Mouse (Mus musculus): Measurements from ENCODE around the gene Borcs5.

DNA sequence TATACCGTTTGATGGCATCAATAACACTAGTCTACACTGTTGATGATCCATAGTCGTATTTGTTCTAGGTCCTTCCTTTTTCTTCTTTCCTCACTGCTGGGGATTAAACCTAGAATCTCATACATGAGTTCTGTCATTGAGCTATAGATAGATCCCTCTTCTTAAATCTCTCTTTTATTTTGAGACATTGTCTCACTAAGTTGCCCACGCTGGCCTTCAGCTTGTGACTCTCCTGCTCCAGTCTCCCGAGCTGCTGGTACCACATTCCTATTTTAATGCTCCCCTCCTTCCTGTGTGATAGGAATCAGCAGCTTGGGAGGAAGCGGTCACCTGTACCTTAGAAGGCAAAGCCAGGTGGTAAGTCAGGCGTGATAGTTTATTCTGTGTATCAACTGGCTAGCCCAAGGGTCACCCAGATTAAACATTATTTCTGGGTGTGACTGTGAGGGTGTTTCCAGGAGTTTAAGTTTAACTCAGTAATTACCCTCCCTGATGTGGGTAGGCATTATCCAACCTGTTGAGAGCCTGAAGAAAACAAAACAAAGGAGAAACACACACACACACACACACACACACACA lies 41.6 kb upstream of the Borcs5 start:
- TF ChIP-seq CTCF (IDR thresholded peaks at IDR 0.05; ENCODE audit: low read depth, low read length): no peak
- TF ChIP-seq POLR2AphosphoS5 (IDR thresholded peaks at IDR 0.05; ENCODE audit: insufficient replicate concordance, low read depth, low read length): no peak
- TF ChIP-seq GATA1 (IDR thresholded peaks at IDR 0.05; ENCODE audit: borderline replicate concordance, low read length): no peak

Data from G1E (cell line).